Mouse (Mus musculus) MEL (cell line): Measurements from ENCODE around the gene Bsn. TPM values are rescaled to one million over a fixed set of nuclear protein-coding genes. Genes with fewer than 3 reads are reported as not detected.

ENCODE experiments used
- DNase-seq: peaks from one replicate; pipeline ENCODE4 v3.0.0; 2011; ENCODE audit warnings: low read depth, low spot score
- H3K27ac ChIP-seq: 2 replicates; pipeline ENCODE4 v1.5.1; 2012; ENCODE audit warnings: low read depth, mild to moderate bottlenecking, control low read depth, low read length, moderate library complexity; ENCODE audit not compliant: control insufficient read depth
- H3K27me3 ChIP-seq, 2 experiments: fragments of 150-350 bp in 1 of 2; sonication (generic) in 1 of 2; 2 replicates each; pipeline ENCODE4 v1.6.1; 2012; ENCODE audit warnings: low read length in 2 of 2, mild to moderate bottlenecking in 2 of 2, improper control_type of control experiment in 1 of 2, moderate library complexity in 1 of 2; ENCODE audit not compliant: insufficient read depth in 2 of 2, control insufficient read depth in 1 of 2
- H3K36me3 ChIP-seq, 2 experiments: 2 replicates each; pipeline ENCODE4 v1.6.1; 2012 to 2014; ENCODE audit warnings: low read length in 2 of 2, improper control_type of control experiment in 1 of 2, inconsistent platforms in 1 of 2, mild to moderate bottlenecking in 1 of 2; ENCODE audit not compliant: insufficient read depth in 2 of 2, control insufficient read depth in 1 of 2
- H3K4me1 ChIP-seq, 2 experiments: fragments of 150-350 bp in 1 of 2; sonication (generic) in 1 of 2; 2 replicates each; pipeline ENCODE4 v1.6.1; 2012; ENCODE audit warnings: low read length in 2 of 2, improper control_type of control experiment in 1 of 2, mild to moderate bottlenecking in 1 of 2; ENCODE audit not compliant: insufficient read depth in 2 of 2, control insufficient read depth in 1 of 2
- H3K4me3 ChIP-seq, 2 experiments: fragments of 150-350 bp in 1 of 2; sonication (generic) in 1 of 2; 2 replicates each; pipeline ENCODE4 v1.5.1; 2012; ENCODE audit warnings: low read depth in 2 of 2, low read length in 2 of 2, mild to moderate bottlenecking in 2 of 2, moderate library complexity in 2 of 2, control low read depth in 1 of 2, improper control_type of control experiment in 1 of 2; ENCODE audit not compliant: control insufficient read depth in 1 of 2, insufficient read depth in 1 of 2
- H3K79me2 ChIP-seq: 2 replicates; pipeline ENCODE4 v1.6.1; 2012; ENCODE audit warnings: mild to moderate bottlenecking, low read length, moderate library complexity; ENCODE audit not compliant: control insufficient read depth, poor library complexity, insufficient read depth
- H3K9ac ChIP-seq: 2 replicates; pipeline ENCODE4 v1.6.1; 2012; ENCODE audit warnings: low read depth, mild to moderate bottlenecking, control low read depth, low read length, moderate library complexity; ENCODE audit not compliant: control insufficient read depth, poor library complexity, severe bottlenecking
- H3K9me3 ChIP-seq: fragments of 150-350 bp; sonication (generic); replicated peaks from 2 replicates; pipeline ENCODE4 v1.6.1; 2012; ENCODE audit warnings: mild to moderate bottlenecking, low read length, improper control_type of control experiment, moderate library complexity; ENCODE audit not compliant: insufficient read depth
- BHLHE40 ChIP-seq: IDR thresholded peaks from 2 replicates; pipeline ENCODE4 v1.6.1; 2012; ENCODE audit warnings: low read depth, mild to moderate bottlenecking, inconsistent platforms, low read length, improper control_type of control experiment, borderline replicate concordance
- CHD2 ChIP-seq: IDR thresholded peaks from 2 replicates; pipeline ENCODE4 v1.6.1; 2011; ENCODE audit warnings: low read length, improper control_type of control experiment
- ELF1 ChIP-seq: IDR thresholded peaks from 2 replicates; pipeline ENCODE4 v1.6.1; 2014; ENCODE audit warnings: low read depth, mild to moderate bottlenecking, inconsistent platforms, low read length, improper control_type of control experiment, moderate library complexity
- ETS1 ChIP-seq: IDR thresholded peaks from 2 replicates; pipeline ENCODE4 v1.6.1; 2012; ENCODE audit warnings: low read depth, mild to moderate bottlenecking, inconsistent platforms, low read length, improper control_type of control experiment, moderate library complexity
- GABPA ChIP-seq: IDR thresholded peaks from 2 replicates; pipeline ENCODE4 v1.6.1; 2012; ENCODE audit warnings: low read depth, mild to moderate bottlenecking, inconsistent platforms, low read length, improper control_type of control experiment, moderate library complexity
- HCFC1 ChIP-seq: IDR thresholded peaks from 2 replicates; pipeline ENCODE4 v1.6.1; 2012; ENCODE audit warnings: low read depth, mild to moderate bottlenecking, inconsistent platforms, low read length, improper control_type of control experiment, moderate library complexity
- MXI1 ChIP-seq: IDR thresholded peaks from 2 replicates; pipeline ENCODE4 v1.6.1; 2011; ENCODE audit warnings: mild to moderate bottlenecking, low read depth, low read length, improper control_type of control experiment
- MYC ChIP-seq: IDR thresholded peaks from 2 replicates; pipeline ENCODE4 v1.6.1; 2011; ENCODE audit warnings: low read depth, mild to moderate bottlenecking, low read length, improper control_type of control experiment, moderate library complexity
- NRF1 ChIP-seq: IDR thresholded peaks from 2 replicates; pipeline ENCODE4 v1.6.1; 2014; ENCODE audit warnings: low read depth, mild to moderate bottlenecking, inconsistent platforms, low read length, improper control_type of control experiment, moderate library complexity; ENCODE audit not compliant: poor library complexity, insufficient read depth, severe bottlenecking
- POLR2AphosphoS5 ChIP-seq: IDR thresholded peaks from 2 replicates; pipeline ENCODE4 v1.6.1; 2012; ENCODE audit warnings: low read depth, borderline replicate concordance, mild to moderate bottlenecking, inconsistent platforms, low read length, moderate library complexity, mixed read lengths
- TAL1 ChIP-seq: IDR thresholded peaks from 2 replicates; pipeline ENCODE4 v1.6.1; 2012; ENCODE audit warnings: mild to moderate bottlenecking, inconsistent platforms, low read length, moderate library complexity, mixed read lengths
- TBP ChIP-seq: IDR thresholded peaks from 2 replicates; pipeline ENCODE4 v1.8.0; 2011; ENCODE audit warnings: low read depth, low read length, improper control_type of control experiment
- TCF12 ChIP-seq: IDR thresholded peaks from 2 replicates; pipeline ENCODE4 v1.6.1; 2014; ENCODE audit warnings: low read depth, mild to moderate bottlenecking, inconsistent platforms, low read length, improper control_type of control experiment, moderate library complexity
- USF1 ChIP-seq: IDR thresholded peaks from 2 replicates; pipeline ENCODE4 v1.6.1; 2014; ENCODE audit warnings: low read depth, mild to moderate bottlenecking, inconsistent platforms, low read length, improper control_type of control experiment, moderate library complexity
- ZKSCAN1 ChIP-seq: IDR thresholded peaks from 2 replicates; pipeline ENCODE4 v1.6.1; 2012; ENCODE audit warnings: low read depth, mild to moderate bottlenecking, inconsistent platforms, low read length, improper control_type of control experiment, moderate library complexity
- ZMIZ1 ChIP-seq: IDR thresholded peaks from 2 replicates; pipeline ENCODE4 v1.6.1; 2012; ENCODE audit warnings: low read depth, mild to moderate bottlenecking, inconsistent platforms, low read length, improper control_type of control experiment, moderate library complexity
- ZNF384 ChIP-seq: IDR thresholded peaks from 2 replicates; pipeline ENCODE4 v1.6.1; 2012; ENCODE audit warnings: low read depth, mild to moderate bottlenecking, inconsistent platforms, low read length, improper control_type of control experiment
- polyA plus RNA-seq, 2 experiments: library from polyadenylated mRNA; stranded (reverse) in 1 of 2; unstranded in 1 of 2; fragments of >175 nt in 1 of 2; fragments of >200 nt in 1 of 2; gene quantifications; 2 replicates each; pipeline versions ENCODE4 v1.2.1 to v1.2.4; 2012; ENCODE audit warnings: low replicate concordance in 2 of 2, low read depth in 1 of 2; ENCODE audit not compliant: insufficient read length in 2 of 2, insufficient read depth in 1 of 2, missing spikeins in 1 of 2
- total RNA-seq: library from RNA; depleted of rRNA; stranded (reverse); fragments of 300-350 nt; gene quantifications from 2 replicates; pipeline ENCODE4 v1.2.3, GENCODE M21; 2012

Gene Bsn
- total and polyA plus RNA-seq, 3 experiments, result 3.5 to 5.6 TPM; not detected in 1

- DNase-seq, result no peak
- Histone ChIP-seq H3K9ac (peak overlapping the region; percentile 93), H3K9me3 (no peaks in the 10 kb centered on the region), H3K4me3 (peak overlapping the region; percentile 77 to 82), H3K27ac (0 out of 2 replicates have a peak overlapping the region, but pooled peaks have one; percentile 2), H3K4me1 (peaks cover 3 to 10% of the 10 kb centered on the region in 2 experiments; a peak in 3 of 4 replicates), H3K27me3 (no peaks in the 10 kb centered on the region), H3K79me2 (peaks cover 10% of the 10 kb centered on the region), H3K36me3 (no peaks in the 10 kb centered on the region; a peak in 1 of 4 replicates)
- TF ChIP-seq TBP (no peak), HCFC1 (no peak), CHD2 (no peak), ELF1 (no peak)
Measured at GRCm38 (mm10) chr9:108093586-108093985, 96.6 kb downstream of the Bsn start.

- Histone ChIP-seq H3K4me3 (no peak overlapping the region), H3K27ac (no peak overlapping the region), H3K4me1 (peaks cover under 1 to 7% of the 10 kb centered on the region in 2 experiments; a peak in 3 of 4 replicates), H3K79me2 (peaks cover 10% of the 10 kb centered on the region), H3K27me3 (no peaks in the 10 kb centered on the region), H3K9ac (no peak overlapping the region), H3K9me3 (no peaks in the 10 kb centered on the region), H3K36me3 (peaks cover 0 to 3% of the 10 kb centered on the region in 2 experiments; a peak in 1 of 4 replicates)
- TF ChIP-seq TCF12 (no peak), POLR2AphosphoS5 (no peak), ETS1 (no peak), MYC (no peak), MXI1 (no peak), BHLHE40 (no peak), TBP (no peak), GABPA (no peak), USF1 (no peak), CHD2 (no peak)
- no peak for DNase-seq
Measured at GRCm38 (mm10) chr9:108090611-108091120, 99.5 kb downstream of the Bsn start.

GRCm38 (mm10) chr9:108085261-108085660 is 104.9 kb downstream of the Bsn start:
- Histone ChIP-seq H3K27me3 (no peaks in the 10 kb centered on the region), H3K79me2 (no peaks in the 10 kb centered on the region; the same call in 1 of the 2 replicates), H3K9me3 (no peaks in the 10 kb centered on the region), H3K4me1 (peaks cover 0 to 5% of the 10 kb centered on the region in 2 experiments; a peak in 1 of 4 replicates), H3K4me3 (no peak overlapping the region), H3K36me3 (peaks cover 0 to 5% of the 10 kb centered on the region in 2 experiments; a peak in 2 of 4 replicates), H3K9ac (no peak overlapping the region), H3K27ac (no peak overlapping the region)
- no peak for DNase-seq
- TF ChIP-seq ETS1 (no peak), USF1 (no peak), TAL1 (no peak), ELF1 (no peak), NRF1 (no peak), ZMIZ1 (no peak), ZNF384 (no peak), ZKSCAN1 (no peak)
